Mouse (Mus musculus) WW6 (cell line): Measurements from ENCODE around the gene Piwil4.
"Not testable (repeated sequence)": the region's sequence is repeated elsewhere in the genome, so short reads cannot be mapped to it uniquely, and the experiment has no call there.

ENCODE experiments used
- DNase-seq: peaks from one replicate; pipeline ENCODE4 v3.0.0-alpha.2; 2013; ENCODE audit warnings: low read depth, low spot score

Piwil4 gene

DNA sequence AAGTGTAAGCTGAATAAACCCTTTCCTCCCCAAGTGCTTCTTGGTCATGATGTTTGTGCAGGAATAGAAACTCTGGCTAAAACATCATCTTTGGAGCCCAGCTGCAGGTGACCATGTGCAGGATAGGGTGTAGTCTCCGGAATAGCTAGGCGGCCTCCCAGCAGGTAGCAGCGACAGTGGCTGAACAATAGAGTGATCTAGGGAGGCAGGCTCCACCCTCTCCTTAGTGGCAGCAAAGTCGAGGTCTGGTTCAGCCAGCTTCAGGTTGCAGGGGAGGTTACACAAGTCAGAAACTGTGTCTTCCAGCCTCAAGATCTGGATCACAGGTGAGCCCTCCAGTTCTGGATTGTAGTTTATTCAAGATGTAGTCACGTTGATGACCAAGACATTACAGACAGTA lies 68.6 kb downstream of the Piwil4 start:
- DNase-seq, result not testable (repeated sequence)

DNA sequence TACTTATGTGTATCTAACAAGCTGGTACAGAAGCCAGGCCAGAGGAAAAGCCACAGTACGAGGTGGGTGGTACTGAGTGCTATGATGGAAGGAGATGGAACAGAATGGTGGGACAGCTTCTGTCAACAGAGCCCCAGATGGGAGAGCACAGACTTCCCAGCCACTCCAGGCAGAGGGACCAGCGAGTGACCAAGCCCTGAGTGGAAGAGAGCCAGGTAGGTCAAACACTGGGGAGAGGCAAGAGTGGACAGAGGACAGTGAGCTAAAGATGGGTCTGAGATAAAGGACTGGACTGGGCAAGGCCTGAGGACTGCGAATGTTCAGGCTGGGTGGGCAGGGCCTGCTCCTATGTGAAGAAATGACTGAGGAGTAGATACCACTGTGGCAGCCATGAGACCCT lies 72.2 kb downstream of the Piwil4 start:
- no peak for DNase-seq

DNA sequence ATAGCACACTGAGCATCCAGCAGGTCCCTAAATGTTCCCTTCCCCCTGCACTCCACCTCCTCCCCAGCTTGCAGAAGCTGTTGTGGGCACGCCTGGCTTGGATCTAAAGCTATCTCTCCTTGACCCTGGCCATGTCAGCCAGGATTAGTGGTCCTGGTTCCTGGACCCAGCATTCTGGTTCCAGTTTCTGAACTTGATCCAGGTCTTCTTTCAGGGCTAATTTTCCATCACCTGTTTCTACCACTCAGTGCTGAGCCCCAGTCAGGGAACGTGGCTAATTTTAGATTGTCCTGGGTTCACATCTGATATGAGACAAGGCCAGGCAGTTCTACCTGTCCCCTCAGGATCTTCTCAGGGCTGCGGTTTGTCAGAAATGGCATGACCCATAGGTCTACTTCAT lies 74.5 kb downstream of the Piwil4 start:
- no peak for DNase-seq

DNA sequence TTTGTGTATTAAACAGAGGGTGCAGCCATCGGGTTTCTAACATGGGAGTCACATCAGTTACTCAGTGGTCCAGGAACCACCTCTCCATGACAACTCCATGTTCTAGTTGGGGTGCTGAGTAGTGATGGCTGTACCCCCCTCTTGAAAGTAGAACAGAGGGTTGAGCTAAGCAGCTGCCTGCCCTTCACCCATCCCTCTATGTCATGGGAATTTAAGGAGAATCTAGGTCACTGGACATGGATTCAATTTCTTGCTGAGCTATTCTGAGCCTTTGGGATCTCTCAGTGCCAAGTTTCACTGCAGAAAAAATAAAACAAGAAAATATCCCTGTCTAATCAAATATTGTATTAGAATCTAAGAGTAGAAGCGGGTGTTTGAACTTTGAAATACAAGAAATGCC lies 76.9 kb downstream of the Piwil4 start:
- DNase-seq, result no peak

DNA sequence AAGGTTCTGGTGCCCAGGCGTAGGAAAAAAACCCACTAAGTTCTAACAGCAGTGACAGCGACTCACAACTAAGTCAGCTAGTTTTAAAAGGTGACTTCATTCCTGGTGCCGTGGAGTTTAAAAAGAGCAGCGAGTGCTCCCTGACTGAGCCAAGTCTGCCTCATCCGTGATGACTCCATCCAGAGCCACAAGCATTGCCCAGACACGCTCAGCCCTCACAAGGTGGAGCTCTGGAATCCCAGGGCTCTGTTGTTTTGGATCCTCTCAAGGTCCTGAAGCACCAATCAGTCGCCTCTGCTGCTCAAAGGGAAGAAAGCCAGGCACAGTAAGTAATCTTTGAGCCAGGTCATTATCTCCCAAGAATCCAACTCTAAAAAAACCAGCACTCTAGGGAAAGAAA lies 77.7 kb downstream of the Piwil4 start:
- DNase-seq, result no peak

DNA sequence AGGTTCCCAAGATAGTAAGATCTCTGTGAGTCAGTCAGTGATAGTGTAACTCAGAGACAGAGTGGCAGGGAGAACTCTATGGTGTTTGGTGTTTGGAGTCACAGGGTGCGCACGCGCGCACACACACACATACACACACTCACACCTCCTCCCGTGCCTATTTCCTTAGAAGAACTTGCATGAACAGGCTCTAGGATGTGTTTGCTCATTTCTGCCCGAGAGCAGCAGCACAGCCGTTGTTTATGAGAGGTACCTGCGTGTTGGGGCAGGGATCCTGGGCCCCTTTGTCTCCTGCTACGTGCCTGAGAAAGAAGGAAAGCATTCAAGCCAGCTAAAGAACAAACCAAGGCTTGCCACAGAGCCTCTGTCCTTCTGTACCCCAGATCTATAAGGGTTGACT lies 78.4 kb downstream of the Piwil4 start:
- DNase-seq, result no peak

DNA sequence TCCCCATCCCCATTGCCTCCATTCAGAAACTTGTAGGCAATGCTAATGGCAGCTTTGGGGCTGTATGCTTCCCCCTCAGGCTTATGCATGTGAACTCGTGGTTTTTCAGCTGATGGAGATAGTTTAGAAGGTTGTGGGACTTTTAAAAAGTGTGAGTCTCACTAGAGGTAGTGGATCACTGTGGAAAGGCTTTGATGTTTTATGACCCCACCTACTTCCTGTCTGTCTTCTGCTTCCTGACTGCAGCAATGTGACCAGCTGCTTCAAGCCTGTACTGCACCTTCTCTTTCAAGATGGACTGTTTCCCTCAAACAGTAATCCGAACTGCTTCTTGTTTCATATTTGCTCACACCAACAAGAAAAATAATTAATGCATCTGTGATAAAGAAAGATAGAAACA lies 82.6 kb downstream of the Piwil4 start:
- no peak for DNase-seq

DNA sequence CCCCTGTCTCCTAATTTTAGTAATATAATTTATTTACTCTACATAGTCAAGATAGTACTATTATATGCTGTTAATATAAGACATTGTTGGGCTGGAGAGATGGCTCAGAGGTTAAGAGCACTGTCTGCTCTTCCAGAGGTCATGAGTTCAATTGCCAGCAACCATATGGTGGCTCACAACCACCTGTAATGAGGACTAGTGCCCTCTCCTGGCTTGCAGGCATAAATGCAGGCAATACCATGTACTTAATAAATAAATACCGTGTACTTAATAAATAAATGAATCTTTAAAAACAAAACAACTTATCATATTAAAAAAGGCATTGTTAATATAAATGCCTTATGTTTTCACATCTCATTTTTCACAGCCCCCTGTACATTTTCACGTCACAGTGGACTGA lies 86.5 kb downstream of the Piwil4 start:
- DNase-seq, result no peak

DNA sequence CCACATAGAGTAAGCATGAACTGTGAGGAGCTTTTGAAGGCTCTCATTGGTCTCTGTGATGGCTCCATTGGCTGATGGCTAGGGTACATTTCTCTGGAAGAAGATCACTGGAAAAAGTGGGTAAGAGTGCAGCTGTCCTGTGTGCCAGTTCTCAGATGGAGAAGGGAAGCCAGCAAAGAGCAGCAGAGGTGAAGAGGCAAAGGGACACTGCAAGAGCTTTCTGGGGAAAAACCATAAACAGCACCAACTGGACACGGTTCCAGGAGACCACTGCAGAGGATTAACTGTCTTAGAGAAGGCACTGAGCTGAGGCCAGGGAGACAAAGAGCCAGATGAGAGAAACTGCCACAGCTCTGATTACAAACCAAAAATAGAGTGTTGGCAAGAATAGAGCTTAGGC lies 87.8 kb downstream of the Piwil4 start:
- DNase-seq, result no peak

DNA sequence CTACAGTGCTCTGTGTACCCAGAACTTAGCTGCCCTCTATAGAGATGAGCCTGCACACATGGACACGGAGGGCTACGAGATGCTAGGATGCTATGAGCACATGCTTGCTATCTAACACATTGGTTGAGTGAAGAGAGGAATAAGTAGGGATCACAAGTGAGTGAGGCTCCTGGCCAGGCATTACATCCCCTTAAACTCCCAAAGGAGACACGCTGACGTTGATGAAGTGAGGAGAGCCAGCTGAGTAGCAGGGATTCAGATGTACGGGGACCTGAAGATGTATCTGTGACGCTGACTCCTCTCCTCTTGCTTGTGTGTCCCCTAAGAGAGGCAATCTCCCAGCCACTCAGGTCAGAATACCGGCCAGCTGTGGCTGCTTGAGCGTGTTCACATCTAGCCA lies 92.7 kb downstream of the Piwil4 start:
- no peak for DNase-seq

DNA sequence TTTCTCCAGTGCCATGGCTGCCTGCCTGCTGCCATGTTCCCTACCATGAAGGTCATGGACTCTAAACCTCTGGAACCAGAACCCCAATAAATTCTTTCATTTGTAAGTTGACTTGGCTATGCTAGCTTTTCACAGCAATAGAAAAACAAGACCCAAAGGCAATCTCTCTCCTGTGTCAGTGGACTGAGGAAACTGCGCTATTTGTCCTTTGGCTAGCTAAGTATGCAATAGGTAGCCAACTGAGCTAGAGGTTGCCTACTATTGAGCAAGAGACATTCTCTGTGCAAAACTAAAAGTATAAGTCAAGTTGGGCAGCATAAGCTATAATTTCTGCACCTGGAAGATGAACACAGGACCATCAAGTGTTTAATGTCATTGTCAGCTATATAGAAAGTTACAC lies 93.9 kb downstream of the Piwil4 start:
- no peak for DNase-seq
